Comparison of ENCODE assay signal across 8 mouse cellular contexts in genomic region chr14:31464176-31464575, GRCm38 (mm10). TPM values are rescaled to one million over a fixed set of nuclear protein-coding genes. Genes with fewer than 3 reads are reported as not detected.
DNase-seq lines count a peak whose midpoint lies in the region; ATAC-seq and TF ChIP-seq lines count a peak whose summit lies in the region.
"Had no signal": no experiment of that assay in that cellular context is flagged by ENCODE, and none has a peak within 500 bp of the region (broad histone marks: within the 10 kb centered on the region; RNA-seq: fewer than 3 reads in every experiment).

No protein-coding gene starts in this region.

- no peaks in the 10 kb centered on the region for H3K27me3 ChIP-seq in heart, postnatal 0 days (ENCODE audit: control insufficient read depth, insufficient read depth, low read length)
- H3K27me3 ChIP-seq in midbrain, postnatal 0 days (ENCODE audit: insufficient read depth, low read length): no peaks in the 10 kb centered on the region
- H3K27me3 ChIP-seq in midbrain, embryonic 16.5 days (ENCODE audit: control insufficient read depth, insufficient read depth, low read depth, low read length): no peaks in the 10 kb centered on the region

- H3K36me3 ChIP-seq in heart, postnatal 0 days (replicated peaks; ENCODE audit: control insufficient read depth, insufficient read depth, low read length): no peaks in the 10 kb centered on the region
- H3K36me3 ChIP-seq in midbrain, postnatal 0 days (ENCODE audit: insufficient read depth, low read length): no peaks in the 10 kb centered on the region
- H3K36me3 ChIP-seq in midbrain, embryonic 16.5 days (ENCODE audit: control insufficient read depth, insufficient read depth, low read length): no peaks in the 10 kb centered on the region

- peak; percentile 38 for DNase-seq in heart, postnatal 0 days (ENCODE audit: low spot score)
- DNase-seq in heart, adult 8-10 months (ENCODE audit: low spot score): no peak
- no peak for DNase-seq in midbrain, postnatal 0 days (ENCODE audit: low spot score)
- DNase-seq in brain, embryonic 14.5 days (ENCODE audit: low read depth): peak; percentile 22
- peak; percentile 43 for DNase-seq in retina, embryonic 14.5 days (ENCODE audit: low spot score)
- no peak for DNase-seq in ovary, postnatal 14 days (ENCODE audit: low spot score)
- DNase-seq: gastrocnemius, postnatal 36 days had no signal

- no peak overlapping the region for H3K9ac ChIP-seq in heart, postnatal 0 days (replicated peaks; ENCODE audit: low read depth, low read length)
- no peak overlapping the region for H3K9ac ChIP-seq in midbrain, postnatal 0 days (replicated peaks; ENCODE audit: low read length, poor library complexity, severe bottlenecking)
- H3K9ac ChIP-seq in midbrain, embryonic 16.5 days (ENCODE audit: low read depth, low read length): no peak overlapping the region

- WGBS in heart, postnatal 0 days: 61% methylated on average over 8 of the region's 8 CpGs
- 61% methylated on average over 8 of the region's 8 CpGs for WGBS in midbrain, postnatal 0 days
- 57% methylated on average over 8 of the region's 8 CpGs for whole genome bisulfite sequencing in midbrain, embryonic 16.5 days

- TF ChIP-seq EP300 in heart, postnatal 0 days (IDR thresholded peaks at IDR 0.05; ENCODE audit: low read depth): no peak

- no peak for ATAC-seq in heart, postnatal 0 days (ENCODE audit: insufficient read depth, low read depth)
- no peak for ATAC-seq in midbrain, postnatal 0 days (ENCODE audit: low FRiP score)
- ATAC-seq in midbrain, embryonic 16.5 days: no peak

- TF ChIP-seq POLR2A in brain, embryonic 14.5 days (IDR thresholded peaks at IDR 0.05; ENCODE audit: borderline replicate concordance, extremely low read depth, insufficient read depth, insufficient read length, poor library complexity, severe bottlenecking): no peak

- peak; percentile 59 for TF ChIP-seq CTCF in heart, postnatal 0 days (IDR thresholded peaks at IDR 0.05; ENCODE audit: low read depth)
- peak; percentile 63 for TF ChIP-seq CTCF in midbrain, postnatal 0 days (IDR thresholded peaks at IDR 0.05)
- TF ChIP-seq CTCF in brain, embryonic 14.5 days (IDR thresholded peaks at IDR 0.05; ENCODE audit: borderline replicate concordance, extremely low read depth, insufficient read depth, insufficient read length): peak; percentile 23; the same call in 1 of the 2 replicates

- no peak overlapping the region for H3K4me3 ChIP-seq in heart, postnatal 0 days (ENCODE audit: low read depth, low read length)
- no peak overlapping the region for H3K4me3 ChIP-seq in midbrain, postnatal 0 days (ENCODE audit: low read depth, low read length)
- H3K4me3 ChIP-seq in midbrain, embryonic 16.5 days (ENCODE audit: low read depth, low read length): no peak overlapping the region

- H3K9me3 ChIP-seq in heart, postnatal 0 days (replicated peaks; ENCODE audit: control insufficient read depth, low read length): no peaks in the 10 kb centered on the region
- H3K9me3 ChIP-seq in midbrain, postnatal 0 days (ENCODE audit: low read length): no peaks in the 10 kb centered on the region
- H3K9me3 ChIP-seq in midbrain, embryonic 16.5 days (replicated peaks; ENCODE audit: control insufficient read depth, low read length, poor library complexity, severe bottlenecking): no peaks in the 10 kb centered on the region

- no peaks in the 10 kb centered on the region for H3K4me1 ChIP-seq in heart, postnatal 0 days (ENCODE audit: control insufficient read depth, insufficient read depth)
- H3K4me1 ChIP-seq in midbrain, postnatal 0 days (ENCODE audit: insufficient read depth, low read length): no peaks in the 10 kb centered on the region
- no peaks in the 10 kb centered on the region for H3K4me1 ChIP-seq in midbrain, embryonic 16.5 days (ENCODE audit: control insufficient read depth, insufficient read depth, low read length)

- no peak overlapping the region for H3K4me2 ChIP-seq in heart, postnatal 0 days (ENCODE audit: low read depth, low read length)
- H3K4me2 ChIP-seq in midbrain, postnatal 0 days (ENCODE audit: low read depth, low read length, poor library complexity, severe bottlenecking): no peak overlapping the region
- H3K4me2 ChIP-seq in midbrain, embryonic 16.5 days (ENCODE audit: low read length): no peak overlapping the region

- H3K27ac ChIP-seq in heart, postnatal 0 days (ENCODE audit: low read depth): no peak overlapping the region
- H3K27ac ChIP-seq in midbrain, postnatal 0 days (ENCODE audit: low read depth, low read length): no peak overlapping the region
- H3K27ac ChIP-seq in midbrain, embryonic 16.5 days (ENCODE audit: low read length): no peak overlapping the region

RNA-seq across cellular contexts. Expression of gene Sh3bp5, which starts 28.3 kb away (rescaled TPM):
- total RNA-seq in heart, postnatal 0 days (2014; rRNA removed; ENCODE audit: low replicate concordance): 10.2 and 14.2 TPM in 2 replicates
- polyA plus RNA-seq in heart, postnatal 0 days (2015; fragmentation: Nextera tagmentation; extraction: Ambion mirVana): 37.6 and 43.4 TPM in 2 replicates
- total RNA-seq in heart, adult 8-10 months (2022): 10 to 100 TPM; 38.6 to 50.6 (median 50.1) TPM
- total RNA-seq in midbrain, postnatal 0 days (2014; rRNA removed): 61.7 and 76.5 TPM in 2 replicates
- 141 and 165 TPM in 2 replicates for polyA plus RNA-seq in midbrain, postnatal 0 days (2015; fragmentation: Nextera tagmentation; extraction: Ambion mirVana)
- 156 and 158 TPM in 2 replicates for polyA plus RNA-seq in midbrain, embryonic 16.5 days (2015; fragmentation: Nextera tagmentation; extraction: Ambion mirVana)
- 110 and 167 TPM in 2 replicates for polyA plus RNA-seq in brain, embryonic 14.5 days (2012; rRNA removed)

RNA-seq across cellular contexts. Expression of gene Eaf1, which starts 30.0 kb away (rescaled TPM):
- 7.4 and 12.1 TPM in 2 replicates for total RNA-seq in heart, postnatal 0 days (2014; rRNA removed; ENCODE audit: low replicate concordance)
- polyA plus RNA-seq in heart, postnatal 0 days (2015; fragmentation: Nextera tagmentation; extraction: Ambion mirVana): 6.5 TPM in 2 replicates
- total RNA-seq in heart, adult 8-10 months (2022): 10 to 100 TPM; 10.4 to 15.2 (median 11.9) TPM
- total RNA-seq in midbrain, postnatal 0 days (2014; rRNA removed): 7.9 and 22.4 TPM in 2 replicates
- polyA plus RNA-seq in midbrain, postnatal 0 days (2015; fragmentation: Nextera tagmentation; extraction: Ambion mirVana): 3.8 and 4.0 TPM in 2 replicates
- polyA plus RNA-seq in midbrain, embryonic 16.5 days (2015; fragmentation: Nextera tagmentation; extraction: Ambion mirVana): 7.3 and 8.6 TPM in 2 replicates
- polyA plus RNA-seq in brain, embryonic 14.5 days (2012; rRNA removed): 19.1 and 19.5 TPM in 2 replicates

RNA-seq across cellular contexts. Expression of gene Mettl6, which starts 30.7 kb away (rescaled TPM):
- total RNA-seq in heart, postnatal 0 days (2014; rRNA removed; ENCODE audit: low replicate concordance): 9.0 and 21.7 TPM in 2 replicates
- 23.3 and 26.6 TPM in 2 replicates for polyA plus RNA-seq in heart, postnatal 0 days (2015; fragmentation: Nextera tagmentation; extraction: Ambion mirVana)
- total RNA-seq in heart, adult 8-10 months (2022): 10 to 100 TPM in 3 of 4 experiments, 1 to 10 TPM in 1; 8.2 to 11.8 (median 10.6) TPM
- 19.7 and 20.1 TPM in 2 replicates for total RNA-seq in midbrain, postnatal 0 days (2014; rRNA removed)
- 32.5 and 35.3 TPM in 2 replicates for polyA plus RNA-seq in midbrain, postnatal 0 days (2015; fragmentation: Nextera tagmentation; extraction: Ambion mirVana)
- polyA plus RNA-seq in midbrain, embryonic 16.5 days (2015; fragmentation: Nextera tagmentation; extraction: Ambion mirVana): 43.1 and 48.3 TPM in 2 replicates
- 21.3 and 24.5 TPM in 2 replicates for polyA plus RNA-seq in brain, embryonic 14.5 days (2012; rRNA removed)

Comparison
In these comparisons a context has a peak if more than half of its experiments do, and no peak if none do; other contexts are left out.
1. DNase-seq: peak in heart, postnatal 0 days (single experiment), brain, embryonic 14.5 days (single experiment) and retina, embryonic 14.5 days (single experiment); none in heart, adult 8-10 months (single experiment), midbrain, postnatal 0 days (single experiment) and ovary, postnatal 14 days (single experiment).
2. Peak in every context shown above with its lines, with median percentiles within 50 percentile points of each other: CTCF ChIP-seq.